Mouse (Mus musculus): ENCODE measurements at regions not wholly inside any gene's neighbourhood (a gene's known extent, or its start where the extent isn't known, plus 50 kb on each side); places are given as distances from the start of the nearest gene placed in this dataset.

DNA sequence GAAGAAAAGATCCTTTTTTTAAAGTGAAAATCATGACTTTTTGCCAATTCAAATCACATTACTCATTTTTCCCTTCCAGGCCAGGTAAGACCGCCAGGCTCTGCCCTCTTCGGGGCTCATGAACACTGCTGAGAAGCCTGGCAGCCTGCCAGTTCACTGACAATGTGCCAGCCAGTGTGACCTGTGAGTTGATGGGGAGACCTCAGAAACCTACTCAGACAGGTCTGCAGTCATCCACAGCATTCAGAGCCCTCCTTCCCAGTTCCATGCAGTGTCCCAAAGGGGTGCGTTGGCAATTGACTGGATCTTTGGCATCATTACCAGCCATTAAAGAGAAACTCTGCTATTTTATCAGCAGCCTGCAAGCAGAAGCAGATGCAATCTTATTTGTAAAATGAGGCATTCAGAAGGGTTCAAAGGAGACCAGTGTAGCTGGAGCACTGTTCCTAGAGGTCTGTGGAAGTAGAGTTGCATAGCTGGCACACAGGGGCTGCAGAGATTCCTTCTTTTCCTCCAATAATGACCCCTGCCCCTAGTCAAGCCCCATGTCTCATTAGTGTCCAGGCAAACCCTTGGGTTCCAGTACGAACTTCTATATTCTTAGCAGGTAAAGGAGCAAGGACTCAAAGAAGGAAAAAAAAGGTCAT lies 384.4 kb downstream of the Rapgef2 start:
- DNase-seq (ENCODE audit: low spot score in 2 of 2): peak; percentile 3 to 8

- no peak for DNase-seq (ENCODE audit: low spot score in 2 of 2)
Measured at GRCm38 (mm10) chr3:78901016-78901837, 385.1 kb downstream of the Rapgef2 start.

DNA sequence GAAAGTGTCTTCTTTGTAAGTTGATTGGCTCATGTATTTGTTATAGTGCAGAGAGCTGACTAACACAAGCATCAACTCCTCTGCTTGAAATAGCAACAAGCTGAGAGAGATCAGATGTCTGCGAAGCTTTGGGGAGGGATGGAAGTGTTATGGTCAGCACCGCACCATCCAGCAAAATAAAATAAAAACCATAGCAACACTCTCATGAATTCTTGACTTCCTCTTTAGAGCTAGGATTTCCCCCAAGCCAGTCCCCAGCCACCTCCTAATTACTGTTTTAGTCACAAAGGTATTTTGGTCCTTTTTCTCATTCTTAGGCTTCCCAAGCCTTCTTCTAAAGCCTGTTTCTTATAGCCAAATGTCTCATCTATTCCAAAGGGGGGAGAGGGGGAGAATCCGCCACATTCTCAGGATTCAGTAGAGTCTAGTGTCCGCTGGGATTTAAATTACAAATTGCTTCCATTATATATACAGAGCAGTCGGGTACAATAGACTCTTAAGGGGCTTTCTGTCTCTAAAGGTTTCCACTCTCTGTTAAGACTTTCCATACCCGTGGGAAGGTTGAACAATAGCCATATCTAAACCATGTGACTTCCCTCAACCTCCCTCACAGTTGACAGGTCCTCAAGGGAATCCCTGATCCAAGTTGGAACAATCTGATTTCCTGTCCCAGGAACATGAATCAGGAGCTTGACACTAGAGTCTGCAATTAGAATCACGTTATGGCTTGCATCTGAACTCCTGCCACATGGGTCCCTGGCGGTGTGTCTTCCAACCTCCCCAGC lies 386.7 kb downstream of the Rapgef2 start:
- no peak for DNase-seq (ENCODE audit: low spot score in 2 of 2)

DNA sequence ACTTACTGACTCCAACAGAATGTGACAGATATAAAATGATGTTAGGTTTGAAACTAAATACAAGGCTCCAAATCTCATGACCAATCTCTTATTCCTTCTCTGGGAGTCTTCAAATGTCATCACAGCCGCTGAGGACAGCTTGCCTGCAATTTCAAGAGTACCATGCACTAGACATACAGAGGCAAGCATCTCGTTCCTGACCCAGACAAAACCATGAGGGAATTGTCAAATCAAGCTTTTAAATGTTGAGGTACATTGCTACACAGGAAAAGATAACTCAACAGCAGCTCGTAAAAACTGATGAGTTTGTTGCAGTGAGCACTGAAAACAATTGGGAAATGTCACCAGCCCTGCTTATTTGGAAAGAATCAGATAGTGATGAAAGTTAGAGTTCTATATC lies 397.0 kb downstream of the Rapgef2 start:
- no peak for DNase-seq (ENCODE audit: low spot score in 2 of 2)

DNA sequence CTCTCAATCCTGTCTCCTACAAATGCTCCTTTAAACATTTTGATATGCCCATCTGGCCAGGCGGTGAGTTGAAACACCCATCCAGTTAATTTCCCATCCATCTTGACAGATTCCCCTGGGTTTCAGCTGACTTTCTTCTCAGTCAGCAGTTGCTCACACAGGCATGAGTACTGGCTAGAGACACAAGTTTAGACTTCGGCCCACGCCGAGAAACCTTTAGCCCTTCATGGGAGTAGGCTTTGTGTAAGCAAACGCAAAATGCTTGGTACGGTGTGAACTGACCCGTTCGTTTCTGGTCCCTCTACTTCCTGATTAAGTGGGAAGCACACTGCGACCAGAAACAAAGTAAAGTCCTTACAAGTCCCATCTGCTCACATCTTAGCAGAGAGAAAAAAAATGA lies 401.6 kb downstream of the Rapgef2 start:
- DNase-seq (ENCODE audit: low spot score in 2 of 2): no peak

DNA sequence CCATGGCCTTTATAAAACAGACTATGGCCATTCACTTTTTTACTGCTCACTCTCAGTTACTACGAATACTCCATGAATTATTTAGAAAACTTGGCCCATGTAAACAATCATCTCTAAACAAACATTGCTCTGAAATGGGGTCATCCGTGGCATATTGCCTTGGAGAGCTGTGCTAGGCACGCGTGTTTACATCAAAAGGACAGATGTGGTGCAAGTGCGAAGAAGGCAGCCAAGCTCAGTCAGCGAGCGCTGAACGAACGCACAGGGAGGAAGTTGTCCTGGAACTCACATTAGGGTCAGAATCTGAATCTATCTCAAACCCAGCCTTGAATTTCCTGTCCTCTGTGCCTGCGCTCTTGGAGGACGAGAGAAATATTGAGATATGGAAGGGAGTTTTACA lies 402.3 kb downstream of the Rapgef2 start:
- DNase-seq (ENCODE audit: low spot score in 2 of 2): no peak

DNA sequence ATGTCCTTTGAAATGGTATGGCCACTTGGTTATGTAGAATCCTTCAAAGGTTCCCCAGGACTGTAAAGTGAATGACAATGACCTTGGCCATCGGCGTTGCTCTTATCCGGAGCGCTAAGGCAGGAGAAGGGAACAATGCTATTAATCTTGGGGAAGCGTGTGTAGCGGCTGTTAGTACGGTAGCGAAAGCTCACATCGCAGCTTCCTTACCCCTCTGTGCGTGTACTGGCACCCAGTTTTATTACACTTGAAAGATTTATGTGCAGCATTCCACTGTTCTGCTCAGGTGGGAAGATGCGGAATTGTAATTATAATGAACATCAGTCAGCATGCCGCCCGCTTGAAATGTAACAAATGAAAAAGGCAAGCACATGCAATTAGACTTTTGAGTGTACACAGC lies 406.2 kb downstream of the Rapgef2 start:
- no peak for DNase-seq (ENCODE audit: low spot score in 2 of 2)

DNA sequence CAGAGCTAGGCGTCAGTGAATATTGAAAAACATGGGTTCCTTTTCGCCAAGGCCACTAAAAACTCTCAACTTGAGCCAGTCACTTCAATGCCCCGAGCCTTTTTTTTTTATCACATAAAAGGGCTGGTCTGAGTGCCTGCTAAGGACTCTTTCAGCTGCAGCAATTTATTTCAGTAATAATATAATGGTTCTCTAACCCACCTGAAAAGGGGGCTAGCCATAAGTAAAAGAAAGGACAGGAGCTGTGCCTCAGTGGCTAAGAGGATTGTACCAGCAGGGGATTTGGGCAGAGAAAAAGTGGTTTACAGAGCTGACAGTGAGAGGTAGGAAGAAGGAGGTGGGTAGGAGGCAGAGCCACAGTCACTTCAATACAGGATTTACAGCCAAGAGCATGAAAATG lies 409.0 kb downstream of the Rapgef2 start:
- DNase-seq (ENCODE audit: low spot score in 2 of 2): no peak

GRCm38 (mm10) chr3:78866896-78867295 lies 419.4 kb downstream of the Rapgef2 start:
- DNase-seq (ENCODE audit: low spot score in 2 of 2): no peak

GRCm38 (mm10) chr3:78866083-78866726 lies 420.1 kb downstream of the Rapgef2 start:
- DNase-seq (ENCODE audit: low spot score in 2 of 2): no peak

GRCm38 (mm10) chr3:78863005-78863404 lies 423.3 kb downstream of the Rapgef2 start:
- no peak for DNase-seq (ENCODE audit: low spot score in 2 of 2)

- no peak for DNase-seq (ENCODE audit: low spot score in 2 of 2)
Measured at GRCm38 (mm10) chr3:78846617-78847318, 439.5 kb downstream of the Rapgef2 start.

DNA sequence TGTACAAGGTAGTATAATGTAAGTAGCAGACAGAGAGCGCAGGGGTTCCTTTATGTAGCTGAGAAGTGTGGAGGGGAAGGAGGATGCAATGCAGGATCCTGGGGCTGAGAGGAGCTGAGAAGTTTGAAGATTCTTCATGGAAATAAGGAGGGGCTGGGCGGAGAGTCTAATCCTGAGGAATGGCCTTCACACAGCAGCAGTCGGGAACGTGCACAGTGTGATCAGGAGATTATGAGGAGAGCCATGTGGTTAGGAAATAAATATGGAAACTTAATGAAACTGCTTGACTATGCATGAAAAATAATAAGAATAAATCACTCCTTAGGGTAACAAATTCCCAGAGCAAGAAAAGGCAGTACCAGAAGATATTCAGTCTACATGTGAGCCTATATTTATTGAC lies 445.1 kb downstream of the Rapgef2 start:
- no peak for DNase-seq (ENCODE audit: low spot score in 2 of 2)

- no peak for DNase-seq (ENCODE audit: low spot score in 2 of 2)
Measured at GRCm38 (mm10) chr3:78836824-78837223, 449.5 kb downstream of the Rapgef2 start.

DNA sequence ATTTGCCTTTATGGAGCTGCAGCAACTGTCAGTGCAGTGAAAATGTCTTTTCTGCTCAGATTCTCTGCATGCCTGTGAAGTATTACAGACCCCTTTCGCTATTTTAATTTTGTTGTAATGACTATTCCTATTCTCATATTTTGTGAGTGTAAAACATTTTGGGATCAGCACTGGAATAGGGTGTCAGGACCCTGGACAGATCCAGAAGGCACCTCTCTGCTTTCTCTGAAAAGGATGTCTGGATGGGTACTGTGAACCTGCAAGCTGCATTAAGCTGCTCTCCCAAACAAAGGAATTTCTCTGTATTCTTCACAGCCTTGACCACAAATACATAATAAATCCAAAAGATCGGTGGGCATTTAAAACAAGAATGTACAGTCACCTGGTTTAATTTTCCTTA lies 460.8 kb downstream of the Rapgef2 start:
- DNase-seq (ENCODE audit: low spot score in 2 of 2): no peak

DNA sequence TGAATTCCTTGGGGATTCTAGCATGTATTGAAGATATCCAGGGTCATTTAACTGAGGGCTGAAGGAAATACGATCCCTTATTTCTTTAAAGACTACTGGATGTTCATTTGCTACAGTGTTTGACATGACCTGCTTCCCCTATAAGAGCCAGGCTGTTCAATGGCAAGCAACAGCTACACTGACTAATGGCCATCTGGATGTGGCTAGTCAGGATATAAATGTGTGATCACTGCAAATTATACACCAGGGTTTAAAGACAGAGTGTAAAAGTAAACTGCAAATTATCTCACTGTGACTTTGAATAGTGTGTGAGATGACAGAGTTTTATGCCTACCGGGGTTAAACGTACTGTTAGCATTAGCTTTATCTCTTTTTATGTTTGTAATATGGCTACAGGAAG lies 473.9 kb downstream of the Rapgef2 start:
- no peak for DNase-seq (ENCODE audit: low spot score in 2 of 2)

DNA sequence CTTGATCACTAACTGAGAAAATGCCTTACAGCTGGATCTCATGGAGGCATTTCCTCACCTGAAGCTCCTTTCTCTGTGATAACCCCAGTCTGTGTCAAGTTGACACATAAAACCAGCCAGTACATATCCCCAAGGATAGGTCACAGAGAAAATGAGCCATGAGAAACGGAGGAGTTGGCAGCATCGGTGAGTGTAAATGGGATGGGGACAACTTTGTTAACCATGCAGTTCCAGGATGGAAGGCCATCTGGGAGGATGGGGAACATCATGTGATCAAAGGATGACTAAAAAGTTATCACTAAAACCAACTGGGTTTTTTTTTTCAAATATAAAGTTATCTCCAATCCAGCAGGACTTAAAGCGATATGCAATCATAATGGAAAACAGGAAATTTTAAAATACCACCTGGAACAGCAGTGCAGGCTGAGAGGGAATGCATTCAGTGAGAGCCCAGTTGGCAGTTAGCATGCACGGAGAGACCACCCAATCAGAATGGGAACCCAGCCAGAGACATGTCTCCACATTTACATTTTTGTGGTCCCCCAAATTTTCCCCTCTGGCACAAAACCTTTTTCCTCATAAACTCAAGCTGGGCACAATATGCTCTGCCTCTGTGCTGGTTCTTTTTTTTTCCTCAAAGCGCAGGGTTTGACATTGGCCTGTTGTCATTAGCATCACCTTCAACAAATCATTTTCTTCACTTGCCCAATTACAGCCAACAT lies 475.7 kb downstream of the Rapgef2 start:
- no peak for DNase-seq (ENCODE audit: low spot score in 2 of 2)

GRCm38 (mm10) chr3:78803176-78803575 lies 483.1 kb downstream of the Rapgef2 start:
- DNase-seq (ENCODE audit: low spot score in 2 of 2): no peak

DNA sequence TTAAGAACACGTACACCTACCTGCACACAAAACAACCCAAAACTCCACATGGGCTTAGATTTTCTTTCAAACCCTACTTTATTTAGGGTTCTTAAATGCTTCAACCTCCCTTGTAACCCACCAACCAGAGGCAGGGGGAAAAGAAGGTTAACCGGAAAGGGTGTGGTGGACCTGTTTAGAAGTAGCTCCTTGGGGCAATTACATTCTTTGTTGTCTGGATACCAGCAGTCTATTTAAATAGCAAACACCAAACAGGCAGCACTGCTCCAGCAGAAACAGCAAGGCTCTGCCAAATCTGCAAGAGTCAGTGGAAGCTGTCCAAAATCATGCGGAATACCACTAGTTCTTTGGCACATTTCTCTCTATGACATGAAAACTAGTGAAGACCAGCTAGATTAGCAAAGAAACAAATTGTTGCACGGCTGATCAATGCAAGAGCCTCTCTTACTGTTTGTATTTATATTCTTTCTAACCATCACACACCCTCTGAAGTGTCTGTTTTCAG lies 490.3 kb downstream of the Rapgef2 start:
- no peak for DNase-seq (ENCODE audit: low spot score in 2 of 2)

GRCm38 (mm10) chr3:78792440-78793057 lies 493.8 kb downstream of the Rapgef2 start:
- DNase-seq (ENCODE audit: low spot score in 2 of 2): no peak
